Mouse (Mus musculus) adrenal gland, postnatal 10 days (tissue): ENCODE measurements around the gene Ggt6. TPM values are rescaled to one million over a fixed set of nuclear protein-coding genes. Genes with fewer than 3 reads are reported as not detected.
"Not testable (repeated sequence)": the region's sequence is repeated elsewhere in the genome, so short reads cannot be mapped to it uniquely, and the experiment has no call there.

Experiments used
- DNase-seq: peaks from one replicate; pipeline ENCODE4 v3.0.0; 2021; ENCODE audit warnings: mixed read lengths
- total RNA-seq, 2 experiments: library from RNA; stranded (reverse); gene quantifications; 2 replicates each; pipeline ENCODE4 v1.2.3; 2021

The Ggt6 gene
- total RNA-seq, 2 experiments from 2014 or later, result 2.7 to 3.5 TPM

- DNase-seq, result no peak
Observed at GRCm38 (mm10) chr11:72410521-72411092, 24.7 kb upstream of the Ggt6 start.

DNA sequence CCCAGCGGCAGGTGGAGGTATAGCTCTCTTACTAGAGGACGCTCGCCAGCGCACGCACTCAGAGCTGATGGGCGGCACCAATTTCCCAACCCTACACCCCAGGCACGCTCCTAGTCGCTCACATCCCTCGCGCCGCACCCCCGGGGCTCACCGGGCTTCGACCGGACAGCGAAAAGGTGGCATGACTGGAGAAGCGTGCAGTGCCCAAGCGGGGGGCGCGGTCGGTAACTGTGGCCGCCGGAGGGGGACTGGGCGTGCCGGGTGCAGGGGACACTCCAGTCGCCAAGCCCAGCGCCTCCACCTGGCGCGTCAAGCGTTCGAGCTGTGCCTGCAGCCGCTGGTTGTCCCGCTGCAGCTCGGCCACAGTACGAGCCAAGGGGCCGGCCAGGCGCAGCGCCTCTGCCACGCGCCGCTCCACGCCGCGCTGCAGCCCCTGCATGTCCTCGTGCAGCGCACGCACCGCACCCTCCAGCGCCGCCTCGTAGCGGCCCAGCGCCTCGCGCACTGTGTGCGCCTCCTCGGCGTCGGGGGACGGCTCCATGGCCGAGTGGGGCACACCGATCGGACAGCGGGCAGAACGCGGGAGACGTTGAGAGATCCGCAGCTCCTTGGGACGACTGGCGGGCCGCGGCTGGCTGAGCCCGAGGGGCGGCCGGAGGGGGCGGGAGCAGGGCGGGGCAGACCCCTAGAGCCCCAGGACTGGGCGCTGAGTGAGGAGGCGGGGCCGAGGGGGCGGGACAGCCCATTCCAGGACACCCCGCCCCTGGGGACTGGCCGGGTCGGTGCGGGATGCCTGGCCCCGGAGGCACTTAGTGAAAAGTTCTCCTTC is 24.0 kb upstream of the Ggt6 start, which contains the start of gene Smtnl2:
TSS of gene Smtnl2 (minus strand) at position 621 of the 829 bp plus-strand sequence.
- DNase-seq, result peak; percentile 93

DNA sequence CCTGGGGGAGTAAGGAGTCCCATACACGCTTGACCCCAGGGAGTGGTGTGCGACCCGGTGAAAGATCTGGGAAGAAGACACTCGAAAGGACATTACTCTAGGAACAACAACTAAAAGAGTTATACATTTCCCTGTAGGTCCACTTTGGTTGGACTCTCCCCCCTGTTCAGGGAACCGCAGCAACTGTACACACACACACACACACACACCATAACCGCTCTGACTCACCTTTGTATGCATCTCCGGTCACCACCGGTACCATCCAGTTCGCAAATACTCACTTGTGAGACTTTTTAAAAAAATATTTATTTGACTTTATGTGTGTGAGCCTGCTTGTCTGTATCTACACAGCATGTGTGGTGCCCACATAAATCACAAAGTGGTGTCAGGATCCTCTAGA is 23.4 kb upstream of the Ggt6 start:
- no peak for DNase-seq

DNA sequence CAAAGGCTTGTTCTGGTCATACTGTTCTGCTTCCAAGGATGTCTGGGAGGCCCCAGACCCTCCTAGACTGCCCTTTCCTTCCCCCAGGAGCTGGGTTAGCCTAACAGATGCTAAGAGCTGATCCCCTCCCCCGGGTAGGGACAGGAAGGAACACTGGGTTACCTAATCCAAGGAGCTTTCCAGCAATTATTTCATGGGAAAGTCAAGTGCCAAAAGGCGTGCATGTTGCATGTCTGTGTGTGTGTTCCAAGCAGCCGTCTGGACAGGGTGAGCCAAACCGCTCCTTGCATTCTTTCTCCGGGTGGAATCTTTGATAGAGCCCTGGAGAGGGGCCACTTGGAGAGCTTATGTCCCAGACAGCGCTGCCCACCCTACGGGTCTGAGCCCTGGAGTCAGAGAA is 22.3 kb upstream of the Ggt6 start:
- DNase-seq, result peak; percentile 54

- DNase-seq, result no peak
Observed at GRCm38 (mm10) chr11:72413601-72414190, 21.6 kb upstream of the Ggt6 start.

GRCm38 (mm10) chr11:72415155-72415554 is 20.2 kb upstream of the Ggt6 start:
- DNase-seq, result no peak

- no peak for DNase-seq
Observed at GRCm38 (mm10) chr11:72416666-72417065, 18.7 kb upstream of the Ggt6 start.

DNA sequence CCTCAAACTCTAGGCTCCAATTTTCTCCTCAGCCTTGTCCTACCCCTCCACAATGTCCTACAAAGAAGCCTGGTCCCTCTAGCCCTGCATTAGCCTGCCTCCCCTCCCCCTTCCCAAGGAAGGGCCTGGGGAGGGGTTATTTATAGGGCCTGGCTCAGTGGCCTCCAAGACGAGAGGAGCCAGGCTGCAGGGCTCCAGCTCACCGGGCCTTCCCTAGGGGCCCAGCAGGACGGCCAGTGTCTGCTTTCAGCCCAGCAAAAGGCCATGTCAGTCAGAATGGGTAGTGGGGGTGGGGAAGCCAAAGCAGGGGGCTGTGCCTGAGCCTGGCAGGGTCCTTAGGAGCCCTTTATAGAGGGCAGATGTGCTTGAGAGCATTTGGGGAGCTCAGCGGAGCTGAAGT is 17.9 kb upstream of the Ggt6 start:
- peak; percentile 43 for DNase-seq

GRCm38 (mm10) chr11:72418227-72418626 is 17.1 kb upstream of the Ggt6 start:
- peak; percentile 59 for DNase-seq

GRCm38 (mm10) chr11:72419006-72419405 is 16.3 kb upstream of the Ggt6 start:
- no peak for DNase-seq

GRCm38 (mm10) chr11:72420460-72421122 is 14.7 kb upstream of the Ggt6 start:
- no peak for DNase-seq

GRCm38 (mm10) chr11:72421518-72422278 is 13.6 kb upstream of the Ggt6 start:
- peak; percentile 69 for DNase-seq

GRCm38 (mm10) chr11:72423686-72424085 is 11.6 kb upstream of the Ggt6 start:
- no peak for DNase-seq

DNA sequence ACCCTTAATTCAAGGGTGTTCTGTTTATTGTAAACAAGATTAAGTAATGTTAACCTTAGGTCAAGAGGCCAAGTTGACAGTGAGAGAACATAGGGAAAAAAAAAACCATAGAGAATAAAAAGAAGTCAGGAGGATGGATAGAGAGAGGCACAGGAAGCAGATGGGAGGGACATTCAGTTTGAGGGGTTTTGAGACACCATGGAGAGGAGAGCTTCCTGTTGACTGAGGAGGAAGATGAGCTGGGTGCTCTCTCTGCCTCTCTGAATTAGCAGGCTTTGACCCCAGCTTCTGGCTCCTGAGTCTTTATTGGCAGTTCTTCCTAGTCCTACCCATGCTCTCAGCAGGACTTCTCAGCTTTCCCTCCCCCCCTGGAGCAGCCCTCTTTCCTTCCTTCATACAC is 10.1 kb upstream of the Ggt6 start:
- no peak for DNase-seq

- DNase-seq, result no peak
Observed at GRCm38 (mm10) chr11:72426884-72427283, 8.4 kb upstream of the Ggt6 start.

GRCm38 (mm10) chr11:72428694-72429093 is 6.6 kb upstream of the Ggt6 start:
- DNase-seq, result peak; percentile 89

DNA sequence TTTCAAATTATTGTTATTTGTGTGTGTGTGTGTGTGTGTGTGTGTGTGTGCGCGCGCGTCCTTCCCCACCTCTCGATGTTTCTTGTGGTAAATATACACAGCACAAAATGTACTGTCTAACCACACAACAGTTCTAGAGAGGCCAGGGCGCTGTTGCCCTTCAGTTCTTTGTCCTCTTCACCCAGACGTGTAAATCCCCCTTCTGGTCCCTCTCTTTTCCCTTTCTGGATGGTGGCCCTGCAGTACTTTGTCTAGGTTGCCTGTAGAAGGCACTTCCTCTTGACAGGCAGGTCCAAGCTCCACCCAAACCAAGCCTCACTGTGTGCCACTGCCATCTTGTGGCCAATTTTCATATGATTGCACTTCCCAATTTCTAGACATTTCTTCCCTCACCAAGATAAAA is 6.0 kb upstream of the Ggt6 start:
- peak; percentile 83 for DNase-seq

- not testable (repeated sequence) for DNase-seq
Observed at GRCm38 (mm10) chr11:72430311-72431068, 4.8 kb upstream of the Ggt6 start.

DNA sequence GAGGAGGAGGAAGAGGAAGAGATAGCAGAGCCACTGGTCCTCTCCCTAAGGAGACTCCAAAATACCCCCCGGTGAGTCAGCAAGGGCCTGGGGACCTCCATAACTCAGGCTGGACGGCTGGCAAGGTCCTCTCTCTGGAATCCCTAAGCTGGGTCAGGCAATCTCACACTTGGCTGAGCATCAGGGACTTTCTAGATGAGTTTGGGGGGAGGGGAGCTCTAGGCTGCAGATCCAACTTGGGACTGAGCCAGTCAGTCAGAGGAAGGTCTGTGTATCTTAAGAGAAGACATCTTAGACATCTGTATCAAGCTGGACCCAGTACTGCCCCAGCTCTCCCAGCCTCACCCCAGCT is 344 bp downstream of the Ggt6 start:
- peak; percentile 82 for DNase-seq

GRCm38 (mm10) chr11:72436271-72436670 is 945 bp downstream of the Ggt6 start:
- DNase-seq, result peak; percentile 84
